Mouse (Mus musculus): ENCODE results near the gene 1810043G02Rik. TPM values are rescaled to one million over a fixed set of nuclear protein-coding genes. Genes with fewer than 3 reads are reported as not detected.

1810043G02Rik gene
- total RNA-seq, 2 experiments from 2014 or later: 0.68 to 0.77 TPM

Other genes with a start within 250 kb of the 1810043G02Rik start
- not detected in 2 replicates for gene Gm18596, start 235.9 kb upstream of the 1810043G02Rik start, total RNA-seq (2015; ENCODE audit: low replicate concordance)
- not detected in 2 replicates for gene Gm18596, start 235.9 kb upstream of the 1810043G02Rik start, total RNA-seq (2017; ENCODE audit: low replicate concordance)
- not detected in 2 replicates for gene Gm9736, start 227.2 kb upstream of the 1810043G02Rik start, total RNA-seq (2015; ENCODE audit: low replicate concordance)
- gene Gm9736, start 227.2 kb upstream of the 1810043G02Rik start, total RNA-seq (2017; ENCODE audit: low replicate concordance): not detected in 2 replicates
- gene Gm3233, start 218.8 kb upstream of the 1810043G02Rik start, total RNA-seq (2015; ENCODE audit: low replicate concordance): not detected in 2 replicates
- gene Gm3233, start 218.8 kb upstream of the 1810043G02Rik start, total RNA-seq (2017; ENCODE audit: low replicate concordance): not detected in 2 replicates
- gene Gm3238, start 207.2 kb upstream of the 1810043G02Rik start, total RNA-seq (2015; ENCODE audit: low replicate concordance): not detected in 2 replicates
- gene Gm3238, start 207.2 kb upstream of the 1810043G02Rik start, total RNA-seq (2017; ENCODE audit: low replicate concordance): not detected in 2 replicates
- not detected in 2 replicates for gene Gm7138, start 201.6 kb upstream of the 1810043G02Rik start, total RNA-seq (2015; ENCODE audit: low replicate concordance)
- not detected in 2 replicates for gene Gm7138, start 201.6 kb upstream of the 1810043G02Rik start, total RNA-seq (2017; ENCODE audit: low replicate concordance)
- not detected in 2 replicates for gene Gm3250, start 196.0 kb upstream of the 1810043G02Rik start, total RNA-seq (2015; ENCODE audit: low replicate concordance)
- gene Gm3250, start 196.0 kb upstream of the 1810043G02Rik start, total RNA-seq (2017; ENCODE audit: low replicate concordance): not detected in 2 replicates
- gene Gm7137, start 190.3 kb upstream of the 1810043G02Rik start, total RNA-seq (2015; ENCODE audit: low replicate concordance): not detected in 2 replicates
- not detected in 2 replicates for gene Gm7137, start 190.3 kb upstream of the 1810043G02Rik start, total RNA-seq (2017; ENCODE audit: low replicate concordance)
- gene Gm9639, start 183.4 kb upstream of the 1810043G02Rik start, total RNA-seq (2015; ENCODE audit: low replicate concordance): not detected in 2 replicates
- gene Gm9639, start 183.4 kb upstream of the 1810043G02Rik start, total RNA-seq (2017; ENCODE audit: low replicate concordance): not detected in 2 replicates
- gene Gm19668, start 179.4 kb upstream of the 1810043G02Rik start, total RNA-seq (2015; ENCODE audit: low replicate concordance): not detected in 2 replicates
- gene Gm19668, start 179.4 kb upstream of the 1810043G02Rik start, total RNA-seq (2017; ENCODE audit: low replicate concordance): not detected in 2 replicates
- not detected in 2 replicates for gene Gm9507, start 166.7 kb upstream of the 1810043G02Rik start, total RNA-seq (2015; ENCODE audit: low replicate concordance)
- not detected in 2 replicates for gene Gm9507, start 166.7 kb upstream of the 1810043G02Rik start, total RNA-seq (2017; ENCODE audit: low replicate concordance)
- gene Gm2696, start 163.8 kb upstream of the 1810043G02Rik start, total RNA-seq (2015; ENCODE audit: low replicate concordance): not detected in 2 replicates
- gene Gm2696, start 163.8 kb upstream of the 1810043G02Rik start, total RNA-seq (2017; ENCODE audit: low replicate concordance): not detected in 2 replicates
- not detected in 2 replicates for gene Krtap10-4, start 151.4 kb upstream of the 1810043G02Rik start, total RNA-seq (2015; ENCODE audit: low replicate concordance)
- gene Krtap10-4, start 151.4 kb upstream of the 1810043G02Rik start, total RNA-seq (2017; ENCODE audit: low replicate concordance): not detected in 2 replicates
- not detected in 2 replicates for gene Krtap10-10, start 142.6 kb upstream of the 1810043G02Rik start, total RNA-seq (2015; ENCODE audit: low replicate concordance)
- not detected in 2 replicates for gene Krtap10-10, start 142.6 kb upstream of the 1810043G02Rik start, total RNA-seq (2017; ENCODE audit: low replicate concordance)
- not detected in 2 replicates for gene Gm36176, start 131.7 kb upstream of the 1810043G02Rik start, total RNA-seq (2015; ENCODE audit: low replicate concordance)
- not detected in 2 replicates for gene Gm36176, start 131.7 kb upstream of the 1810043G02Rik start, total RNA-seq (2017; ENCODE audit: low replicate concordance)
- not detected in 2 replicates for gene Gm10318, start 125.7 kb upstream of the 1810043G02Rik start, total RNA-seq (2015; ENCODE audit: low replicate concordance)
- gene Gm10318, start 125.7 kb upstream of the 1810043G02Rik start, total RNA-seq (2017; ENCODE audit: low replicate concordance): not detected in 2 replicates
- gene Gm3285, start 116.5 kb upstream of the 1810043G02Rik start, total RNA-seq (2015; ENCODE audit: low replicate concordance): not detected in 2 replicates
- not detected in 2 replicates for gene Gm3285, start 116.5 kb upstream of the 1810043G02Rik start, total RNA-seq (2017; ENCODE audit: low replicate concordance)
- gene Lrrc3, start 76.0 kb upstream of the 1810043G02Rik start, total RNA-seq (2015; ENCODE audit: low replicate concordance): not detected in 2 replicates
- not detected in 2 replicates for gene Lrrc3, start 76.0 kb upstream of the 1810043G02Rik start, total RNA-seq (2017; ENCODE audit: low replicate concordance)
- gene Trpm2, start 8.0 kb upstream of the 1810043G02Rik start, total RNA-seq (2015; ENCODE audit: low replicate concordance): 3.1 and 5.4 TPM in 2 replicates
- gene Trpm2, start 8.0 kb upstream of the 1810043G02Rik start, total RNA-seq (2017; ENCODE audit: low replicate concordance): 3.4 and 9.8 TPM in 2 replicates
- gene Pfkl, start 31.6 kb downstream of the 1810043G02Rik start, total RNA-seq (2015; ENCODE audit: low replicate concordance): 0.96 and 1.5 TPM in 2 replicates
- 7.3 and 11.6 TPM in 2 replicates for gene Pfkl, start 31.6 kb downstream of the 1810043G02Rik start, total RNA-seq (2017; ENCODE audit: low replicate concordance)
- gene Dnmt3l, start 63.4 kb downstream of the 1810043G02Rik start, total RNA-seq (2015; ENCODE audit: low replicate concordance): not detected in 2 replicates
- gene Dnmt3l, start 63.4 kb downstream of the 1810043G02Rik start, total RNA-seq (2017; ENCODE audit: low replicate concordance): 0.42 and 0.43 TPM in 2 replicates
- gene Aire, start 65.1 kb downstream of the 1810043G02Rik start, total RNA-seq (2015; ENCODE audit: low replicate concordance): not detected in 2 replicates
- gene Aire, start 65.1 kb downstream of the 1810043G02Rik start, total RNA-seq (2017; ENCODE audit: low replicate concordance): 0.60 TPM in 1 of 2 replicates, not detected in the other
- gene Icosl, start 90.8 kb downstream of the 1810043G02Rik start, total RNA-seq (2015; ENCODE audit: low replicate concordance): 2.3 and 2.7 TPM in 2 replicates
- 1.8 and 4.9 TPM in 2 replicates for gene Icosl, start 90.8 kb downstream of the 1810043G02Rik start, total RNA-seq (2017; ENCODE audit: low replicate concordance)
- 13.6 and 14.6 TPM in 2 replicates for gene D10Jhu81e, start 191.3 kb downstream of the 1810043G02Rik start, total RNA-seq (2015; ENCODE audit: low replicate concordance)
- 11.8 and 18.5 TPM in 2 replicates for gene D10Jhu81e, start 191.3 kb downstream of the 1810043G02Rik start, total RNA-seq (2017; ENCODE audit: low replicate concordance)
- 0.19 TPM in 1 of 2 replicates, not detected in the other for gene Pwp2, start 206.6 kb downstream of the 1810043G02Rik start, total RNA-seq (2015; ENCODE audit: low replicate concordance)
- 5.5 and 5.9 TPM in 2 replicates for gene Pwp2, start 206.6 kb downstream of the 1810043G02Rik start, total RNA-seq (2017; ENCODE audit: low replicate concordance)

All from erythroblast, adult 5-6 weeks (primary cell).